Mouse (Mus musculus): ENCODE data around the gene 2310034G01Rik. TPM values are rescaled to one million over a fixed set of nuclear protein-coding genes. Genes with fewer than 3 reads are reported as not detected.

2310034G01Rik gene
- total and polyA plus RNA-seq, 3 experiments, result 1.1 to 1.6 (median 1.4) TPM

DNA sequence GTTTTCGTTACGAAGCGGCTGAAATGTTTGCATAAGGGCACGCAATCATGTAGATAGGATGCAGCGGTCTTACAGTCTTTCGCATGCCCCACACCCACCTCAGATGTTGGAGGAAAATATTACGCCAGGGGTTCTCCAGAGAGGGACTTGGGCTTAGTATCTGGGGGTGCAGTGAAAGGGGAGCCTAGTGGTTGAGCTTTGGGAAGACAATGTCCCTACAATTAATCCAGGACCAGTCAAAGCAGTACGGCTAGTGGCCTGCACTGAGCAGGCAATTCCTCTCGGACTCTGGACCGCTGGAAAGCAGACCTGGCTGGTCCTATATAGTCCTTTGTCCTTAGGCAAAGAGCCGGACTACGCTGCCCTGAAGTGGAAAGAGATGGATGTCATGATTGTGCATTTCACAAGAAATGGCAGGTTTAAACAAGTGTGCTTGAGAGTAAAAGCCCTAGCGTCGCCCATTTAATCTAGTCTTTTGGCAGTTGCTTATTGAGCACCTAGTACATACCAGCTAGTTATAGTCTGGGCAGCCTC, 22.5 kb downstream of the 2310034G01Rik start:
- in situ Hi-C loops (cut with MboI; ENCODE audit: low pct_ligation_motif_present, low pct_unique_long_range_greater_than_20kb, low sequenced_read_pairs), result no loop called here
- peaks cover 9 to 42% of the 10 kb centered on the region in 2 experiments for H3K4me1 ChIP-seq (ENCODE audit: control insufficient read depth in 1 of 2, insufficient read depth in 2 of 2)

DNA sequence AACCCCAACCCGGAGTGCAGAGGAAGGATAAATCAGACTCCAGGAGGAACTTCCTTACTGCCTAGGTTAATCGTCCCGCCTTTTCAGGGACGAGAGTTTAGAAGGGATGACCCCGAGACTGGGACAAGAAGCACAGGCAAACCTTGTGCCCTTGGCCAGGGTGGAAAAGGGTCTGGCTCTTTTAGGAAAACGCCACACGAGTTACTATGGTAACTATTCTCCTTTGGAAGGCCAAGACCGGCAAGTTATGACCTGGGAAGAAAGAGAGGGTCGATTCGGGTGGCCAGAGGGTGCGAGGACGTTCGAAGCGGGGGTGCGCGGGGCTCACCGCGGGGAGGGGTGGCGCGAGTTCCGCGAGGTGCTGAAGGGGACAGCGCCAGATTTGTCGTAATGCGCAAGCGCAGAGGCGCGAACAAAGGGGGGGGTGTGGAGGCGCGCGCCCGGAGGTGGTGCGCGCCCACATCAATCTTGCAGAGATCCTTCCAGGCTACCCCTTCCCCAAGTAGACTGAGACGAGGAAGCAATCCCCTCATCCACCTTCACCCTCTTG, 23.3 kb downstream of the 2310034G01Rik start, which contains the start of gene Psd:
Gene Psd, minus strand, starts transcription at position 401 of the 550 bp plus-strand sequence.
- H3K79me2 ChIP-seq (replicated peaks; ENCODE audit: control insufficient read depth, extremely low read depth, insufficient read depth, poor library complexity, severe bottlenecking), result no peaks in the 10 kb centered on the region
- H3K9ac ChIP-seq (ENCODE audit: insufficient read depth, low read depth), result peak within 1 kb of the TSS; percentile 92
- H3K9me3 ChIP-seq (replicated peaks; ENCODE audit: low read length), result no peaks in the 10 kb centered on the region
- H3K4me2 ChIP-seq (ENCODE audit: insufficient read depth, low read depth, poor library complexity, severe bottlenecking), result peak within 1 kb of the TSS; percentile 79
- dilution Hi-C loops (cut with MboI; ENCODE audit: extremely low pct_ligation_motif_present, extremely low pct_unique_long_range_greater_than_20kb, low sequenced_read_pairs), result no loop called here
- peak within 1 kb of the TSS; percentile 88 for H3K27ac ChIP-seq (ENCODE audit: insufficient read depth, low read depth)
- peak within 1 kb of the TSS; percentile 67 to 86 (median 68) for H3K4me3 ChIP-seq (replicated peaks in 1 of 3; ENCODE audit: low read depth in 2 of 3, low read length in 2 of 3, poor library complexity in 1 of 3)
- peaks cover 9 to 47% of the 10 kb centered on the region in 2 experiments for H3K4me1 ChIP-seq (ENCODE audit: control insufficient read depth in 1 of 2, insufficient read depth in 2 of 2)
- no peak for DNase-seq (ENCODE audit: extremely low read depth)
- TF ChIP-seq MAFK (IDR thresholded peaks at IDR 0.05; ENCODE audit: insufficient replicate concordance, low read length), result no peak
- peak; percentile 86 for TF ChIP-seq NRF1 (IDR thresholded peaks at IDR 0.05; ENCODE audit: low read depth, low read length)
- TF ChIP-seq ZKSCAN1 (IDR thresholded peaks at IDR 0.05; ENCODE audit: borderline replicate concordance, low read depth, low read length), result no peak
- in situ Hi-C loops (cut with MboI; ENCODE audit: low pct_ligation_motif_present, low pct_unique_long_range_greater_than_20kb, low sequenced_read_pairs), result no loop called here
- peaks cover 44% of the 10 kb centered on the region for H3K27me3 ChIP-seq (replicated peaks)
- H3K36me3 ChIP-seq (replicated peaks in 1 of 2; ENCODE audit: control insufficient read depth in 1 of 2, insufficient read depth in 1 of 2, low read length in 1 of 2), result peaks cover 15 to 24% of the 10 kb centered on the region in 2 experiments

More for the DNA sequence above, 22.5 kb downstream of the 2310034G01Rik start:
- Histone ChIP-seq H3K27me3 (replicated peaks) (peaks cover 43% of the 10 kb centered on the region), H3K4me2 (ENCODE audit: insufficient read depth, low read depth, poor library complexity, severe bottlenecking) (peak overlapping the region; percentile 79), H3K9me3 (replicated peaks; ENCODE audit: low read length) (no peaks in the 10 kb centered on the region), H3K4me3 (replicated peaks in 1 of 3; ENCODE audit: low read depth in 2 of 3, low read length in 2 of 3, poor library complexity in 1 of 3) (peak overlapping the region; percentile 67 to 86 (median 68)), H3K79me2 (replicated peaks; ENCODE audit: control insufficient read depth, extremely low read depth, insufficient read depth, poor library complexity, severe bottlenecking) (no peaks in the 10 kb centered on the region), H3K9ac (ENCODE audit: insufficient read depth, low read depth) (peak overlapping the region; percentile 92; the same call in 1 of the 2 replicates), H3K36me3 (replicated peaks in 1 of 2; ENCODE audit: control insufficient read depth in 1 of 2, insufficient read depth in 1 of 2, low read length in 1 of 2) (peaks cover 21 to 32% of the 10 kb centered on the region in 2 experiments), H3K27ac (ENCODE audit: insufficient read depth, low read depth) (no peak overlapping the region)
- dilution Hi-C loops (cut with MboI; ENCODE audit: extremely low pct_ligation_motif_present, extremely low pct_unique_long_range_greater_than_20kb, low sequenced_read_pairs), result no loop called here
- TF ChIP-seq HCFC1 (IDR thresholded peaks at IDR 0.05; ENCODE audit: low read depth, low read length), result no peak
- TF ChIP-seq CHD2 (IDR thresholded peaks at IDR 0.05; ENCODE audit: low read length), result no peak
- TF ChIP-seq MXI1 (IDR thresholded peaks at IDR 0.05; ENCODE audit: low read depth, low read length), result 0 out of 2 replicates have a peak, but pooled peaks have one; percentile 4
- no peak for TF ChIP-seq POLR2A (IDR thresholded peaks at IDR 0.05; ENCODE audit: low read depth, low read length)
- DNase-seq (ENCODE audit: extremely low read depth), result no peak

DNA sequence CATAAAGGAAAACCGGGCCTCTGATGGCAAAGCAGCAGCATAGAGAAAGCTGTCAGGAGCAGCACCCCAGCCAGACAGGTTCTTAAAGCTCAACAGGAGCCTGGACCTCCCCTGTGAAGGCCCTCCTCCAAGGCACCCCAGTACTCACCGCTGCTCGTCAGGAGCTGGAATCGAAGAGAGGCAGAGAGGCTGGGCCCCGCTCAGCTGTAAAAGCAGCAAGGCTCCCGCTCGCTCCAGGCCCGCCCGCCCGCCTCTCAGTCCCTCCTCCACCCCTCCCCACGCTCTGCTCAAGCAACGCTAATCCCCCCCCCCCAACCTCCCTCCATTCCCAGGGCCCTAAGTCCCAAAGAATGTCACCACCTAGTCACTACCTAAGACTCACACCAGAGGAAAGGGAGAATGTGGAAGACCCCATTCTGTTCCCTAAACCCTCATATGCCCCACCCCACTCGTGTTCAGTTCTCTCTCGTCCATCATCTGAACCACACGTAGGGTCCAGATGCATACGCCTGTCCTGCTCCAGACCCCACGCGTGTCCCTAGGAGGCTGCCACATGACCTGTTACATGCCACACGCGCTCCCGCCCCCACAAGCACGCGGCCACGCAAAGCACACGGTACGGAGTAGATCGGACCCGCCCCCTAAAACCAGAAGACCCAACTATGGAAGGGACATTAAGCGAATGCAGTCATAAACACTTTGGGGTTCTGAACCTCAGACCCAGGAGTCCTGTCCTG, 23.9 kb downstream of the 2310034G01Rik start:
- H3K4me2 ChIP-seq (ENCODE audit: insufficient read depth, low read depth, poor library complexity, severe bottlenecking), result 0 out of 2 replicates have a peak overlapping the region, but pooled peaks have one; percentile 79
- dilution Hi-C loops (cut with MboI; ENCODE audit: extremely low pct_ligation_motif_present, extremely low pct_unique_long_range_greater_than_20kb, low sequenced_read_pairs), result no loop called here
- H3K9me3 ChIP-seq (replicated peaks; ENCODE audit: low read length), result no peaks in the 10 kb centered on the region
- no peak for DNase-seq (ENCODE audit: extremely low read depth)
- peaks cover 12 to 54% of the 10 kb centered on the region in 2 experiments for H3K4me1 ChIP-seq (ENCODE audit: control insufficient read depth in 1 of 2, insufficient read depth in 2 of 2)
- H3K36me3 ChIP-seq (replicated peaks in 1 of 2; ENCODE audit: control insufficient read depth in 1 of 2, insufficient read depth in 1 of 2, low read length in 1 of 2), result peaks cover 10 to 18% of the 10 kb centered on the region in 2 experiments
- in situ Hi-C loops (cut with MboI; ENCODE audit: low pct_ligation_motif_present, low pct_unique_long_range_greater_than_20kb, low sequenced_read_pairs), result no loop called here
- H3K9ac ChIP-seq (ENCODE audit: insufficient read depth, low read depth), result no peak overlapping the region
- H3K27me3 ChIP-seq (replicated peaks), result peaks cover 44% of the 10 kb centered on the region
- H3K27ac ChIP-seq (ENCODE audit: insufficient read depth, low read depth), result no peak overlapping the region
- no peak overlapping the region for H3K4me3 ChIP-seq (replicated peaks in 1 of 3; ENCODE audit: low read depth in 2 of 3, low read length in 2 of 3, poor library complexity in 1 of 3)
- TF ChIP-seq CHD1 (IDR thresholded peaks at IDR 0.05; ENCODE audit: low read depth, low read length) (no peak), POLR2AphosphoS2 (IDR thresholded peaks at IDR 0.05; ENCODE audit: low read depth, low read length) (no peak), MYC (IDR thresholded peaks at IDR 0.05; ENCODE audit: low read depth, low read length) (no peak), RCOR1 (conservative IDR thresholded peaks at IDR 0.05; ENCODE audit: low read depth, low read length) (no peak), TCF12 (IDR thresholded peaks at IDR 0.05; ENCODE audit: low read depth, low read length) (no peak), SIN3A (IDR thresholded peaks at IDR 0.05; ENCODE audit: low read length) (no peak), CTCF (conservative IDR thresholded peaks at IDR 0.05 in 1 of 2, IDR thresholded peaks at IDR 0.05 in 1 of 2; ENCODE audit: low read depth in 2 of 2, low read length in 2 of 2) (no peak), USF2 (conservative IDR thresholded peaks at IDR 0.05; ENCODE audit: low read depth, low read length) (no peak), GABPA (IDR thresholded peaks at IDR 0.05; ENCODE audit: insufficient replicate concordance, low read depth, low read length) (no peak), MEF2A (IDR thresholded peaks at IDR 0.05; ENCODE audit: borderline replicate concordance, low read depth, low read length) (no peak), ZMIZ1 (IDR thresholded peaks at IDR 0.05; ENCODE audit: low read depth, low read length) (no peak), RAD21 (IDR thresholded peaks at IDR 0.05; ENCODE audit: low read depth, low read length) (no peak), ELF1 (IDR thresholded peaks at IDR 0.05; ENCODE audit: low read depth, low read length) (no peak), POLR2A (IDR thresholded peaks at IDR 0.05; ENCODE audit: low read depth, low read length) (no peak), MAX (IDR thresholded peaks at IDR 0.05; ENCODE audit: low read length) (no peak), E2F4 (IDR thresholded peaks at IDR 0.05; ENCODE audit: insufficient replicate concordance, low read depth, low read length) (no peak)
- no peaks in the 10 kb centered on the region for H3K79me2 ChIP-seq (replicated peaks; ENCODE audit: control insufficient read depth, extremely low read depth, insufficient read depth, poor library complexity, severe bottlenecking)
